Mouse (Mus musculus): ENCODE measurements around the gene Uchl1. TPM values are rescaled to one million over a fixed set of nuclear protein-coding genes. Genes with fewer than 3 reads are reported as not detected.

Uchl1 gene
- total RNA-seq, 2 experiments from 2014 or later = 8.3 to 8.4 TPM

DNA sequence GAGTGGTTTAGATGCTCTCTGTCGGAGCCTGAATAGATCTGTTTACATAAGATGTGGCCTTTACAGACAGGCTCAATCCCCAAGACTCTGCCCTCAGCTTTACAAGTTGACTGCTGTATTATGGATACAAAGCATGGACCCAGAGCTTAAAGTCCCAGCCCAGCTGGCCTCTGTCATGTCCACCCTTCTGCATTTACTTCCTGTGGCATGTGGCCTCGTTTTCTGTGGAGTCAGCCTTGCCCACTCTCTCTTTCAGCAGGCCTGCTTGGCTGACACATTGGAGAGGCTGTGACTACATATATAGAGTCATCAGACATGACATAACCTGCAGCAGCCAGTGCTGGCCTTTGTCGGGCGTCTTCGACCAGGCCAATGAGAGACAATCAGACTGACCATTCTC lies 32.0 kb downstream of the Uchl1 start:
- no peak for DNase-seq

- peak in 1 of 2 experiments; percentile 42 for DNase-seq
These were observed 34.6 kb downstream of the Uchl1 start for GRCm38 (mm10) chr5:66710445-66711019.

DNA sequence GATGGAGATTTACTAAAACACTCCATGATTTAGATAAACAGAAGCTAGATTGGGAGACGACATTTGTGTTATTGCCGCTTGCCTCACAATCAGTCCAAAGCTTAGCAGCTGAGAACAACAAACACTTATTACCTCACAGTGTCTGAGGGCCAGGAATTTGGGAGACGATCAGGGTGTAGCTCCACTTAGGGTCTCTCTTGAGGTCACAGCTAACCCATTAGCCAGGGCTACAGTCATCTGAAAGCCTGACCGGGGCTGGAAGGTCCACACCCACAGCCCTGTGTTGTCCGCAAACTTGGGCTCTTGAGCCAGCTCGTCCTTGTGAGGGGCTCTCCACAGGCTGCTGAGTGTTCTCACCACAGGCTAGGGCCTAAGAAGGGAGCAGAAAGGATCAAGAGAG lies 36.9 kb downstream of the Uchl1 start:
- DNase-seq = peak; percentile 17 to 35

GRCm38 (mm10) chr5:66715498-66715931 lies 39.6 kb downstream of the Uchl1 start:
- DNase-seq = peak; percentile 19 to 31

- no peak for DNase-seq
These were observed 42.0 kb downstream of the Uchl1 start for GRCm38 (mm10) chr5:66717931-66718330.

DNA sequence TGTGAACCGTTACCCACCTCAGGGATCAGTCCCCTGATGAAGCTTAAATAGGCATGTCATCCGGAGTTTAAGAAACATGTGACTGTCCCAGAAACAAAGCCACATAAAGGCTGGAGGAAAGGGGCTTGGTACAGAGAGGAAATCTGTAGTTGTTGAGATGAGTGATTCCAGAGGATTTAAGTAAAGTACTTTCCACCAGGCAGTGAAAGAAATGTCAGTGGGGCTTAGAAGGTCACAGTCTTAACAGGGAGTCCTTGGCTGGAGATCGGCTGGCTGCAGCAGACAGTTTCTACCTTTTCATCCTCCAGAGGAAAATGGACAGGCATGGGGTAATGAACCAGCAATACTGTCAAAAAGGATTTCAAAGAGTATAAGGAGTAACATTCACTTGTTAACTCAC lies 42.5 kb downstream of the Uchl1 start:
- no peak for DNase-seq

DNA sequence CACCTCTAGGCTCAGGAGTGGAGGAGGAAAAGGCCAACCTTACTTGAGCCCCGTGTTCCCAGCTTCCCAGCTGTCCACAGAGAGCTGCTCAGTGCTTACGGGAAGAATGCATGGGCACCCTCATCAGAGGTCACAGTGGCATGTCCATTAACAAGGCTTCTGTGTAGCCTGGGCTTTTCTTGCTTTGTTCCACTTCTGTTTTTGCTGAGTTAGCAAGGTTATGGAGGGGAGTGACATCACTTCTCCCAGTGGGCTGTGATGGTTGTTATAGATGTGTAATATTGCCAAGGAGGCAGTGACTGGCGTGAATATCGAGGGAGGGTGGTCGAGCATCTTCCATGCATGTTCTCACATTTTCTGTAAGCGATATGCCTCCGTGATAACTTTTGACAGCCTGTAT lies 43.0 kb downstream of the Uchl1 start:
- no peak for DNase-seq

DNA sequence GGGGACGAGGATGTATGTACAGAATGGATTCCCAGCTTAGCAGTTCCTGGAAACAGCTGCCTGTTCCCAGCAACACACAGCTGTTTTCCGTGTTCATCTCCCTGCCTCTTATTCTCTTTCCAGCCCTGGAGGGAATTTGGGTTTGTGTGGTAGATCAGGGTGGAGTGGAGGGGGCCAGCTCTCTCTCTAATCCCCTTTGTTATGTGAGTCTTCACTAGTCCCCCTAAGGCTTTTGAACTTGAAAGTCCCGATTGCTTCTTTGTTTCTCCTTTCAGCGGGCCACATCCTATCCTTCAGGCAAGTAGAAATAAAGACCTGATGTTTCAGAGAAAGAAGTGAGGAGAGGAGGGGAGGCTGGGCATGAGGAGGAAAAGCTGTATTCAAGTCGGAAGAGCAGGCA lies 45.0 kb downstream of the Uchl1 start:
- DNase-seq = no peak

GRCm38 (mm10) chr5:66722586-66722985 lies 46.7 kb downstream of the Uchl1 start:
- no peak for DNase-seq

DNA sequence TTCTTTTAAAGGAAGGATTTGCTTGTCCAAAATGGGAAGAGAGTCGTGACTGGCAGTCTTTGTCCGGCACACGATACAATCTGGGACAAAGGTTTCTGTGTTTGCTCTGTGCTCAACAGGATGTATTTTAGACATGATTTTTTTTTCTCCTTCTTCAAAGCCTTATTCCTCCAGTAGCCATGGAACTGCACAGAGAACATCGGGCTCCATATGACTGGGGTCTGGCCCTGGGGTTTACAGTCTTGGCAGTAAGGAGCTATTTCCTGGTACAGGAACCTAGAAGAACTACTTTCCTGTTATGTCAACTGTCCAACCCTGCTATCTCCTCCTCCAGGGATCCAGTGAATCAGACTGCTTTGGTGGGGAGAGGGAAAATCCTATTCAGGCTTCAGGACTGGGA lies 47.1 kb downstream of the Uchl1 start:
- no peak for DNase-seq

GRCm38 (mm10) chr5:66723626-66724025 lies 47.7 kb downstream of the Uchl1 start:
- DNase-seq = no peak

- no peak for DNase-seq
These were observed 53.4 kb downstream of the Uchl1 start for GRCm38 (mm10) chr5:66729306-66729705.

GRCm38 (mm10) chr5:66730621-66731301 lies 54.9 kb downstream of the Uchl1 start:
- DNase-seq = no peak

DNA sequence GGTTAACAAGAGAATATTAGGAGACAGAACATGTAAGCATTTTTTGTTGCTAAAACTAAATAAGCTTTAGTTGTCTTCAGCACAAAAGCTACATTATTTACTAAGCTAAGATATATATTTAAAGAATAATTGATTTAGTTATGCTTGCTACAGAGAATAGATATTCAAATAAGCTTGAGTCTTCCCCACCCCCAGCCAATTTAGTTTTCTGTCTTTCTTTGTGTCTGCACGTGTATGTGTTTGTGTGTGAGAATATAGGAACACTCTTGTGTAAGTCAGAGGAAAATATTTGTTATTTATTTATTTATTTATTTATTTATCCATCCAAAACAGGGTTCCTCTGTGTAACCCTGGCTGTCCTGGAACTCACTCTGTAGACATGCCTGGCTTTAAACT lies 55.4 kb downstream of the Uchl1 start:
- DNase-seq = no peak

DNA sequence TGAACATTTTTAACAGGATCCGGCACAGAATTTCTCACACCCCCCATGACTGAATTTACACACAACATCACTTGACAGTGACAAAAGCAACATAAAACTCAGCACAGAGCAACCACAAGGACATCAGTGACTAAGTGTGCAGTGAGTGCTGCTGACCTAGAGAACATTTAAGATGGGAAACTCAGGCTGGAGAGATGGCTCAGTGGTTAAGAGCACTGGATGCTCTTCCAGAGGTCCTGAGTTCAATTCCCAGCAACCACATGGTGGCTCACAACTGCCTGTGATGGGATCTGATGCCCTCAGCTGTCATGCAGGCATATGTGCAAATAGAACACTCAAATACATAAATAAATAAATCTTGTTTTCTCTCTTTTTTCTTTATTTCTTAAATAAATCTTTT lies 57.7 kb downstream of the Uchl1 start:
- no peak for DNase-seq

Other genes starting within 250 kb of the Uchl1 start
- 10 to 100 TPM; 45.5 to 46.5 TPM for gene Apbb2, start 57.3 kb upstream of the Uchl1 start, total RNA-seq (2021)
- 100 to 1,000 TPM; 237 to 240 TPM for gene Limch1, start 69.7 kb downstream of the Uchl1 start, total RNA-seq (2021)

All from heart, adult 18-20 months (tissue).